Mouse (Mus musculus) lung, embryonic 15.5 days (tissue): ENCODE data around the gene Atf7ip. TPM values are rescaled to one million over a fixed set of nuclear protein-coding genes. Genes with fewer than 3 reads are reported as not detected.

Source experiments
- ATAC-seq: fragments of 200-750 bp; cut with Nextera tagmentation; 2 replicates; pipeline ENCODE4 v1.8.0; 2017; ENCODE audit warnings: moderate number of reproducible peaks, borderline replicate concordance; ENCODE audit not compliant: low FRiP score, low TSS enrichment; ENCODE audit errors: extremely low read depth
- H3K27ac ChIP-seq: fragments of 300-500 bp; sonication (generic); 2 replicates; pipeline ENCODE4 v1.5.1; 2015; ENCODE audit warnings: moderate library complexity, mild to moderate bottlenecking, inconsistent platforms
- H3K27me3 ChIP-seq: fragments of 300-500 bp; sonication (generic); 2 replicates; pipeline ENCODE4 v1.6.1; 2015; ENCODE audit warnings: inconsistent platforms
- H3K36me3 ChIP-seq: fragments of 300-500 bp; sonication (generic); 2 replicates; pipeline ENCODE4 v1.6.1; 2015; ENCODE audit warnings: inconsistent platforms
- H3K4me1 ChIP-seq: fragments of 300-500 bp; sonication (generic); 2 replicates; pipeline ENCODE4 v1.6.1; 2015; ENCODE audit warnings: inconsistent platforms
- H3K4me2 ChIP-seq: fragments of 300-500 bp; sonication (generic); 2 replicates; pipeline ENCODE4 v1.6.1; 2015; ENCODE audit warnings: inconsistent platforms, mild to moderate bottlenecking, moderate library complexity
- H3K4me3 ChIP-seq: fragments of 300-500 bp; sonication (generic); 2 replicates; pipeline ENCODE4 v1.5.1; 2015; ENCODE audit warnings: mild to moderate bottlenecking, inconsistent platforms
- H3K9ac ChIP-seq: fragments of 300-500 bp; sonication (generic); 2 replicates; pipeline ENCODE4 v1.6.1; 2015; ENCODE audit warnings: inconsistent platforms
- H3K9me3 ChIP-seq: fragments of 300-500 bp; sonication (generic); 2 replicates; pipeline ENCODE4 v1.6.1; 2016; ENCODE audit warnings: inconsistent platforms
- WGBS: fragments of 180-500 bp; shearing (Covaris S2); methylation state at CpG from one replicate; pipeline ENCODE4 v1.1.7; 2015; 5-methylcytosine and 5-hydroxymethylcytosine counted together
- polyA plus RNA-seq: library from polyadenylated mRNA; unstranded; fragments of >200 nt; fragmentation: Nextera tagmentation; extraction: Ambion mirVana; gene quantifications from 2 replicates; pipeline ENCODE4 v1.2.1, GENCODE M21; 2015

The Atf7ip gene
- polyA plus RNA-seq, 1 experiment from 2014 or later: 44.9 TPM

DNA sequence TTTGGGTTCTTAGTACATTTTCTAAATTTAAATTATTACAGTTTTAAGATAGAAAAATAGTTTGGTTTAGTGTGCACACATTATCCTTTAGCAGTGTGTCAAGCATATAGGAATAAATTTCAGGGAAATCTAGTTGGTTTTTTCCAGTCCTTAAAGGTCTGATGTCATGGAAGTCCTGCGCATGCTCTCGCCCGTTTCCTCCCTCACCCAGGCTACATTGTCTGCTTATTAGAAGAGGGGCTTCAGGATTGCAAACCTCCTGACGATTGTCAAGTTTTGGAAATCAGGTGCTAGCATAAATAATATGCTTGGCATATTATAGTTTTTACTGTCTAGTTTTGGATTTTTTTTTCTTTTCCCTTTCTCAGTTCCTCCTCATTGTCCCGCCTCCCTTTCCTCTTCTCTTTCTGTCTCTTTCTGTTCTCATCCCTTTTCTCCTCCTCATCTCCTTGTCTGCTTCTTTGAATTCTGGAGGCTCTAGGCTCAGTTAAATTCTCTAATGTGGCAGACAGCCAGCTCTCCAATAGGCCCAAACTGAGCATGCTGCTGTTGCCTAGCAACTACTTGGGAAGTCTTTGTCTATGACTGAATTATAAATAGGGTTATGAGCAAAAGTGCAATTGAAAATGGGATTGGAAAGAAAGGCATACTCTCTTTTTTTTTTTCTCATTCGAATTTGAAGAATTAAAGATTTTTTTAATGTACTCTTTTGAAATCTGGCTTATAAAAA lies 42.2 kb downstream of the Atf7ip start:
- H3K36me3 ChIP-seq: no peaks in the 10 kb centered on the region
- peak overlapping the region; percentile 60 for H3K27ac ChIP-seq
- H3K4me2 ChIP-seq: no peak overlapping the region
- ATAC-seq: peak; percentile 64; the same call in 1 of the 2 replicates
- H3K27me3 ChIP-seq: no peaks in the 10 kb centered on the region
- H3K4me3 ChIP-seq: no peak overlapping the region
- H3K9me3 ChIP-seq: no peaks in the 10 kb centered on the region
- peaks cover 30% of the 10 kb centered on the region for H3K4me1 ChIP-seq
- no peak overlapping the region for H3K9ac ChIP-seq
- WGBS: 48% methylated on average over 6 of the region's 6 CpGs

DNA sequence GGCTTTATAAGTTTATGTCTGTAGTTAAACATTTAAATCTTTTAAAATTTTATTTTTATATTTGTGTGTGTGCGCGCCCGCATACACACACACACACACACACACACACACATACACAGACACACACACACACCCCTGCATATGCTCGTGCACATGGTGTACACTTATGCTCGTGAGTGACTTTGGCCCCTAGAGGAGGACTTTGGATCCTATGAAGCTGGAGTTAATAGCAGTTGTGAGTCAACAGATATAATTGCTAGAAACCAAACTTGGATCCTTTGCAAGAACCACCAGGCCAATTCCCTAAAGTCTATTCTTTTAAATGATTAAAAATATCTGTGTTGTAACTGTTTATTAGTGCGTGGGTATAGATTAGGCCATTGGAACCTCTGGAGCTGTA lies 42.8 kb downstream of the Atf7ip start:
- Histone ChIP-seq H3K36me3 (no peaks in the 10 kb centered on the region), H3K4me2 (no peak overlapping the region), H3K9ac (no peak overlapping the region), H3K27me3 (no peaks in the 10 kb centered on the region), H3K4me3 (no peak overlapping the region), H3K27ac (peak overlapping the region; percentile 52), H3K9me3 (no peaks in the 10 kb centered on the region), H3K4me1 (peaks cover 26% of the 10 kb centered on the region)
- no peak for ATAC-seq
- WGBS: 82% methylated on average over 6 of the region's 6 CpGs

DNA sequence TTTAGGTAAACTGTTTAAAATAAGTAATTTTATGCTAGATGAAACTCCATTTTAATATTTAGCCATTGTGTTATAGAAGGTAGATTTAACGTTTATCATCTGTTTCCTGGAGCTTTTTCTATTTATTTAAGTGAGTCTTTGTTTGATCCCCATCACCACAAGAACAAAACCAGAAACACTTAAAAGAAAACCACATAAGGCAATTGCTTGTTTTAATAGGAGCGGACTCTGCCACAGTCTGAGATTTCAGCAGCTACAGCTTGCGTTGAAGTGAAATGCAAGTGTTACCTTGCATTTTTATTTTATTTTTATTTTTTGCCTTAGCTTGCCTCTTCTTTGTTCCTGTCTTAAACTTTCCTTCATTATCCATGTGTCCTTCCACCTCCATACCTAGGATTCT lies 43.6 kb downstream of the Atf7ip start:
- Histone ChIP-seq H3K27ac (peak overlapping the region; percentile 39), H3K36me3 (no peaks in the 10 kb centered on the region), H3K9ac (no peak overlapping the region), H3K9me3 (no peaks in the 10 kb centered on the region), H3K4me3 (no peak overlapping the region), H3K4me1 (peaks cover 25% of the 10 kb centered on the region), H3K27me3 (no peaks in the 10 kb centered on the region), H3K4me2 (no peak overlapping the region)
- 60% methylated on average over 3 of the region's 3 CpGs for WGBS
- no peak for ATAC-seq

DNA sequence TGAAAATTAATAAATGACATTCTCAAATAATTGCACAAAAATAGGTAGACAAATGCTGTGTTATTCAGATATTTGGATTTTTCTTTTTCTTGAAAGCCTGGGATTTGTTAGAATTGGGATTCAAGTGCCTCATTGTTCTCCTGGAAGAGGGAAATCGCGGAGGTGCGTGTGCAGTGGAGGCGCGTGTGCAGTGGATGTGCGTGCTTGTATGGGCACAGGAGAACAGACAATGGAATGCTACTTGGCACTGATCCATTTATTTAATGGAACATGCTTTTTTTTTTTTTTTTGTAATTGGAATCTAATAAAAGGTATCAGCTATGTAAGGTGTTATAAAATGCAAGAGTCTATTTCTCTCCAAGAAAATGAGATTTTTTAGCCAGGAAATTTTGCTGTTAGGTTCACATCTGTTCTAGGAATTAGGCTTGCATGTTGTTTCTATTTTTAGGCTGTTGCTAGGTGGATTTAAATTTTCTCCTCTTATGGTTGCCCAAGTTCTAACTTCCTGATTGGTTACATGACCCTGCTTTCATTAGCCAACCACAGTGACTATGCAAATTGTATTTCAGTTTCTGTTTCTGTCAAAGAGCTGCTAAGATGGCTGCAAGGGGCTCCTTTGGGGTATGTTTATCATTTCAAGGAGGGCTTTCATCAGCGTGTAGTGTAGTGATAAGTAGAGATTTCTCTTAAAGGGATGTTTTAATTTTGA lies 44.8 kb downstream of the Atf7ip start:
- H3K9me3 ChIP-seq: no peaks in the 10 kb centered on the region
- H3K27ac ChIP-seq: peak overlapping the region; percentile 29; the same call in 1 of the 2 replicates
- H3K4me2 ChIP-seq: no peak overlapping the region; the same call in 1 of the 2 replicates
- H3K4me3 ChIP-seq: no peak overlapping the region; the same call in 1 of the 2 replicates
- no peaks in the 10 kb centered on the region for H3K36me3 ChIP-seq
- no peak overlapping the region for H3K9ac ChIP-seq
- 0 out of 2 replicates have a peak, but pooled peaks have one; percentile 10 for ATAC-seq
- WGBS: 46% methylated on average over 7 of the region's 7 CpGs
- no peaks in the 10 kb centered on the region for H3K27me3 ChIP-seq
- peaks cover 29% of the 10 kb centered on the region for H3K4me1 ChIP-seq

DNA sequence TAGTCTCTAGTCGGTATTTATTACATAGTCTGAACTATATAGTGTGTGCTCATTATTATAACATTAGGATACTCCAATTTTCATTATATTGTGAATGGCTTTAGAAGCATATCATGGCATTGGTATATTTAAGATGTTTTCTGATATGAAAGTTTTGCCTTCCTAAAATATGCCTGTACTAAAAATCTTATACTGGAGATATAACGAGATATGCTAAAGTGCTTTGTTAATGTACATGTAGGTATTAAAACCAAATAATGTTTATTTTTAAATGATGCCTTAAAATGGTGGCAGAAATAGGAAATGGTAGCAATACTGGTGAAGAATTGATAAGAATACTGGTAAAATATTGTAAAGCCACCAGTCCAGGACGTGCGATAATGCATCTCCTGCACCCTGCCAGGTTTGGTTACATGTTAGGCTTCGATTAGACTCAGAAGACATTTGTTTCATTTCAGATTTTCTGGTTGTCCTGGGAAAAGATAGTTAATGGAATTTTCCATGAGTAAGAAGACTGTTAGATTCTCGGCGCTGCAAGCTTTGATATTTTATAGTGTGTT lies 45.7 kb downstream of the Atf7ip start:
- peaks cover 29% of the 10 kb centered on the region for H3K4me1 ChIP-seq
- no peak overlapping the region for H3K9ac ChIP-seq
- H3K4me2 ChIP-seq: no peak overlapping the region
- no peak overlapping the region for H3K27ac ChIP-seq
- no peaks in the 10 kb centered on the region for H3K27me3 ChIP-seq
- no peaks in the 10 kb centered on the region for H3K9me3 ChIP-seq
- no peaks in the 10 kb centered on the region for H3K36me3 ChIP-seq
- WGBS: 86% methylated on average over 7 of the region's 7 CpGs
- H3K4me3 ChIP-seq: no peak overlapping the region
- ATAC-seq: no peak

DNA sequence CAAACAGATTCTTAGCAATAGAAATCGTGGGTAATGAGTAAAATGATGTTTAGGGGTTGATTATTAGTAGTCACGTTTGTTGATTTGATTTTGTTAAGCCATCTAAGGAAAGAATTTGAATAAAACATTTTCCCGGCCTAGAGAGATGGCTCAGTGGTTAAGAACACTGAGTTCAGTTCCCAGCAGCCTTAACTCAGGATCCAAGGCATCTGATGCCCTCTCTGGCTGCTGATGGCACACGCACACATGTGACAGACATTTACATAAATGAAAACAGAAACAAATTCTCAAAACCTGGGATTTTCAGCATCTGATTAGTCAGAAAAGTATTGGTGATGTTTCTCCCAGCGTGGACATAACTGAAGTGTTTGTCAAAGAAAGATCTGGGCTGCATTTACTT lies 47.2 kb downstream of the Atf7ip start:
- Histone ChIP-seq H3K4me2 (no peak overlapping the region), H3K4me3 (no peak overlapping the region), H3K4me1 (peaks cover 27% of the 10 kb centered on the region), H3K27ac (peak overlapping the region; percentile 48), H3K9ac (no peak overlapping the region), H3K9me3 (no peaks in the 10 kb centered on the region), H3K36me3 (0 out of 2 replicates have a peak, but pooled peaks cover 4% of the 10 kb centered on the region), H3K27me3 (no peaks in the 10 kb centered on the region)
- WGBS: 74% methylated on average over 5 of the region's 5 CpGs
- no peak for ATAC-seq

DNA sequence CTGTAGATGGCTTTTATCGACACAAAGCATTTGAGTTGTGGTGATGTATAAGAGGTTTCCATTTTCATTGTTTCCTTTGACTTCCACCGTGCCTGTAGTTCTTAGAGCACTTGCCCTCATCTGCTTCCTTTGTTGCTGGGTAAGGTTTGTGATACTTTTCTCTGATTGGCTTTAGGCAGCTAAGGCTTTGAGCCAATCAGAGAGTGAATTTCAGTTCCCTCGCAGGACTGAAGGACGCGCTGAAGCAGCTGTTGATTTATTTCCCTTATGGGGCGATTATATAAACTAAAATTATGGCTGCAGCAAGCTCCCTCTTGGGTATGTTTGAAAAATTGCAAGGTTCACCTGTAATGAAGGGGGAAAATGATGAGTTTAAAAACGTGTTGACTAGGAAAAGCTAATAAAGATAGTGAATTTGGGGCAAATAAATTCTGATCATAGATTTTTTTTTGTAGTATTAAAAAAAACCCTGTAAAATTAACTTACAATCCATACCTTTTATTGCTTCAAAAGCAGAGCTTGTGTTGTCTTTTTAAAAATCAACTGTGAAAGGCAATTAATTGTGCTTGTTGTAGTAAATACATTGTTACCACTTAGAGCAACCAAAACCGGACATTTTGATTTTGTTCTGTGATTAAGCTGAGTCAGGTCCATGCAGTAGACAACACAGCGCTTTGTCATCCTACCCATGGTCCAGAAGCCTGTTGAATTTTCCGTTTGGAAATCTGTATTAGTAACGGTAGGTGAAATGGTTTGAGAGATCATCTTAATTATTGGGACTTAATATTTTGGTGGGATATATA lies 48.0 kb downstream of the Atf7ip start:
- Histone ChIP-seq H3K4me2 (no peak overlapping the region; the same call in 1 of the 2 replicates), H3K4me1 (peaks cover 21% of the 10 kb centered on the region), H3K36me3 (0 out of 2 replicates have a peak, but pooled peaks cover 4% of the 10 kb centered on the region), H3K9me3 (no peaks in the 10 kb centered on the region), H3K4me3 (no peak overlapping the region), H3K27me3 (no peaks in the 10 kb centered on the region), H3K27ac (peak overlapping the region; percentile 48; the same call in 1 of the 2 replicates), H3K9ac (no peak overlapping the region)
- 26% methylated on average over 11 of the region's 11 CpGs for WGBS
- ATAC-seq: peak; percentile 82; the same call in 1 of the 2 replicates

DNA sequence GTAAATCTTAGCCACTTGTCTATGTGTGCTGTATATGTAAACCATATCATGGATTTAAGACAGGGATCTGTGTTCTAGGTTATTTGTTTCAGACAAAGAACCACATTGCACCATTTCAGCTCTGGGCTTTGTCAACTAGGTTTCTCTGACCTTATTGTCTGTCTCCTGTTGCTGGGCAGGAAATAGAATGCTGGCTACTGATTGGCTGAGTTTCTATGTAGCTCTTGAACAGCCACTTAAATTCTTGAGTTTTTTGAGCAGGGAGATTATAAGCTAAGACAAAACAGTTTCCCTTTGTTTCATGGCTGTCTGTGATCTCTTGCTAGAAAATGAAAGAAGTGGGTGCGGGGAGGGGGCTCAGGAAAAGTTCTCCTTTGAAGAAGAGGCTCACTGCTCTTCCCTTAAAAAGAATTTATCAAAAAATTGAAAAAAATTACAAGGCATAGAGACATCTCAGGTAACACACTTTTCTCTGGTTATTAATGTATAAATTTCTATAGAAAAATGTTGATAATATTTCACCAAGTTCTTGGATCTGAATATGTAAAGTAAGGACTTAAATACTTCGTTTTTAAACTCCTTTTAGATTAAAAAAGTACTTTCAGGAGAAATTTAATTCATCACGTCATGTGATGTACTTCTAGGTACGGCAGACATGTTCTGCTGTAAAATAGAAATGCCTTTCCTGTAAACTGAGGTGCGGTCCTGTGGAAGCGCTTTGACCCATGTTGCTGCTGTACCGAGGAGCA lies 49.0 kb downstream of the Atf7ip start:
- Histone ChIP-seq H3K4me2 (0 out of 2 replicates have a peak overlapping the region, but pooled peaks have one; percentile 10), H3K4me1 (peaks cover 14% of the 10 kb centered on the region), H3K4me3 (no peak overlapping the region), H3K36me3 (peaks cover 8% of the 10 kb centered on the region; the same call in 1 of the 2 replicates), H3K9ac (no peak overlapping the region), H3K27me3 (no peaks in the 10 kb centered on the region), H3K27ac (peak overlapping the region; percentile 82), H3K9me3 (no peaks in the 10 kb centered on the region)
- peak; percentile 32; the same call in 1 of the 2 replicates for ATAC-seq
- 72% methylated on average over 7 of the region's 7 CpGs for WGBS

DNA sequence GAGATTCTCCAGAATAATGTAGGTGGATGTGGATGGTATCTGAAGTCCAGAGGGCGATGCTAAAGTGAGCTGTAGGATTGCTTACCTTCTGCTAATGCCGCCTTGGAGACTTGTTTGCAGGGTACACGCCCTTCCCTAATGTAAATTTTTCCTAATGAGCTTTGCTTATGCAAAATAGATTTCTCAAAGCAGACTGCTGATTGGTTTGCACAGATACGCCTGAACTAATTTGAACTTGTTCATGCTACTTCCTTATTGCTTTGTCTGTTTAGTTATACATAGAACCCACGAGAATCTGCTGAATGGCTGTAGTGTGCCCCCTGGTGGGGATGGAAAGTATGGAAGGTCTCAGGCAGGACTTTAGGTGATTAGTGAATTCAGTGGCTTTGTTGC lies 49.6 kb downstream of the Atf7ip start:
- H3K4me2 ChIP-seq: no peak overlapping the region
- WGBS: 54% methylated on average over 5 of the region's 5 CpGs
- ATAC-seq: no peak
- peak overlapping the region; percentile 82 for H3K27ac ChIP-seq
- no peaks in the 10 kb centered on the region for H3K9me3 ChIP-seq
- no peaks in the 10 kb centered on the region for H3K27me3 ChIP-seq
- H3K4me3 ChIP-seq: no peak overlapping the region
- peaks cover 14% of the 10 kb centered on the region for H3K4me1 ChIP-seq
- H3K36me3 ChIP-seq: peaks cover 14% of the 10 kb centered on the region
- no peak overlapping the region for H3K9ac ChIP-seq

DNA sequence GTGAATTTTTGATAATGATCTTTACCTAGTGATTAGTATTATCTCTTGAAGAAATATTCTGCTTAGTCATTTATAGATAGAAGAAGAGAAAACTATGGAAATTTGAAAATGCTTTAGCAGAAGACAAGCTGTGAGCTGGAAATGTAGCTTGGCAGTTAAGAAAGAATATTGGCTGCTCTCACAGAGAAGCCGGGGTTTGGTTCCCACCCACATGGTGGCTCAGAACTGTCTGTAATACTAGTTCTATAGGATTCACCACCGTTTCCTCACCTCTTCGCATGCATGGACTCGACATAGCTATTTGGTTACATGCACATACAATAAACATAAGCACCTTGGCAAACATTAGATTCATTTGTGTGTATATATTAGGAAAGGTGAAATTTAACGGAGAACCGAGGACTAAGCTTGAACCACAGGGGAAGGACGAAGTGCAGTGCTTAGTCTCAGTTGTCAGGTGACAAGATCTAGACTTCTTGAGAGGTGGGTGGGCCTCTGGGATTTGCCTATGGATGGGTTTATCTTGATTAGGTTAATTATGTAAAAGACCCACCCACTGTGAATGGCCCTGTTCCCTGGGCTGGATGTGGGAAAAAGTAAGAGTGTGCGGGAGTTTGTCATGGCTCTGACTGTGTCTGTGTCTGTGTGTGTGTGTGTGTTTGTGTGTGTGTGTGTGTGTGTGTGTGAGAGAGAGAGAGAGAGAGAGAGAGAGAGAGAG lies 52.5 kb downstream of the Atf7ip start:
- no peak for ATAC-seq
- Histone ChIP-seq H3K4me1 (peaks cover 6% of the 10 kb centered on the region; the same call in 1 of the 2 replicates), H3K27me3 (no peaks in the 10 kb centered on the region), H3K4me2 (no peak overlapping the region), H3K9me3 (no peaks in the 10 kb centered on the region), H3K4me3 (no peak overlapping the region), H3K36me3 (peaks cover 41% of the 10 kb centered on the region), H3K27ac (no peak overlapping the region), H3K9ac (no peak overlapping the region)
- WGBS: 79% methylated on average over 8 of the region's 8 CpGs
